Mouse (Mus musculus) ES-Bruce4 (cell line): ENCODE data around the gene Pkd1l3.

Experiments
- CTCF ChIP-seq: IDR thresholded peaks from one replicate; pipeline ENCODE4 v1.8.1; 2011; ENCODE audit warnings: low read depth, low read length
- EP300 ChIP-seq: IDR thresholded peaks from 2 replicates; pipeline ENCODE4 v1.6.1; 2011; ENCODE audit warnings: low read depth, low read length; ENCODE audit not compliant: insufficient read depth
- POLR2A ChIP-seq: IDR thresholded peaks from one replicate; pipeline ENCODE4 v1.8.1; 2011; ENCODE audit warnings: low read length; ENCODE audit not compliant: insufficient read depth

GRCm38 (mm10) chr8:109593117-109593788 lies 21.1 kb upstream of the Pkd1l3 start:
- TF ChIP-seq CTCF (peak; percentile 15), POLR2A (no peak), EP300 (no peak)
